Mouse (Mus musculus) ovary, postnatal 10 days (tissue): ENCODE results near the gene Ism2.
"Not testable (repeated sequence)": the region's sequence is repeated elsewhere in the genome, so short reads cannot be mapped to it uniquely, and the experiment has no call there.

ENCODE experiments used
- DNase-seq: peaks from one replicate; pipeline ENCODE4 v3.0.0; 2022; ENCODE audit warnings: low spot score

Ism2 gene

GRCm38 (mm10) chr12:87299657-87300440 is at the start of gene Ism2:
Ism2 (minus strand) TSS chr12:87299705.
- peak; percentile 16 for DNase-seq

DNA sequence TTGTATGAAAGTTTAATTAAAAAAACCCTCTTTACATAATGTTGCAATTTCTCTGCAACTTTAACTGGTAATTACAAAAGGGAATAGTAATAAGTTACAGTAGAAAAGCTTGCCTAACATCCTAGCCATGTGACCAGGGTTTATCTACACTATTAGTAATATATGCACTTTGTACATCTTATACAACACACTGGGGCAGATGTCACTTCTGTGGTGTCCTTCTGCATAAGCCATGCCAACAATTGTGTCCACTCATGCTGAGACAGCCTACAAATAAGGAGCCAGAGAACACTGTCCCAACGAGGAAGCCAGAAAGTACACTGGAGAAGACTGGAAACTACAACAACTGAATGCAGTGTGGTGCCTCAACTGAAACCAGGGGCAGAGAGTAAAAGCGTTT is 48.5 kb upstream of the Ism2 start:
- no peak for DNase-seq

DNA sequence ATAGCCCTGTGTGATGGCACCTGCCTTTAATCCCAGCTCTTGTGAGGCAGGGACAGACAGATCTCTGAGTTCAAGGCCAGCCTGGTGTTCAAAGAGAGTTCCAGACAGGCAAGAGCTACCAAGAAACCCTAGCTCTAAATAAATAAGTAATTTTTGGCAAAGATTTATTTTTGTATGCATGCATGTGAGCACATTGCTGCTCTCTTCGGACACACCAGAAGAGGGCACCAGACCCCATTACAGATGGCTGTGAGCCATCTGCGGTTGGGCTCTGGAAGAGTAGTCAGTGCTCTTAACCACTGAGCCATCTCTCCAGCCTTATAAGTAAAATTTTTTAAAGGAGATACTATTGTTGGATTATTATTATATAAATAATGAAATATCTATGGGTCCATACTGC is 48.0 kb upstream of the Ism2 start:
- DNase-seq: no peak

DNA sequence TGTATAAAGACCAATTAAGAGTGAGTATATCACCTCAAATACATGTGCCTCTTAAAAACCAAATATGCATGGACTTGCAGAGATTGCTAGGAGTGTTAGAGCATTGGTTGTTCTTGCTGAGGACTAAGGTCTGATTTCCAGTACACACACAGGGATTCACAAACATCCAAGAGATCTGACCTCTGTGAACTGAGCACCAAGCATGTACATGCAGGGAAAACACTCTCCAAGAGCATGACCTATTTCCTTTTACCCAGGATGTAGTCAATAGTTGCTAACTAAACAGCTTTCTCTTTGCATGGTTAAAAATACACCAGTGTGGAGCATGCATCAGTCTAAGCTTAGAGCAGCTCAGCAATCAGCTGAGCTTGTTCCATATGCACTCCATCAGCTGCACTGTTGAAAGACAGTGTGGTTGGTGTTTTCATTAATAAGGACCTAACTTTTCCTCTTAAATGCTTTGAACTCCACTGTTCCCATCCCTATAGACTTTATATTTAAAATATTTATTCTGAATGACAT is 43.6 kb upstream of the Ism2 start:
- DNase-seq: no peak

DNA sequence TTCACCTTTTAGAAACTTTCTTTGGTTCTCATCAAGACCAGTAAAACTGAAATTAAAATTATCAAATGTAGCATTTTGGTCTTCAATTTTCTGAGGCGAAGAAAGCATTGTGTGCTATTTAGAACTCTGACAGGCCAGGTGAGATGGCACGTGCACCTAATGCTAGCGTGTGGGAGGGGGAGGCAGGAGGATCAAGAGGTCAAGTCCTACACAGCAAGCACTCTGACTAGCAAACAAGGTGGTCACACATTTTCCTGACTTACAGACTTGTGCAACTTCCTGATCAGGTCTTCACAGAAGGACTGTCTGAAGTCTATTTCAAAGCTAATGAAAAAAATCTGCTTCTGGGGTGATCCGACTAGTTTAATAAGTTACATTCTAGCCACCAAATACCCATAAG is 38.6 kb upstream of the Ism2 start:
- no peak for DNase-seq

GRCm38 (mm10) chr12:87334886-87335285 is 35.4 kb upstream of the Ism2 start:
- no peak for DNase-seq

GRCm38 (mm10) chr12:87333794-87334193 is 34.3 kb upstream of the Ism2 start:
- no peak for DNase-seq

GRCm38 (mm10) chr12:87332511-87332910 is 33.0 kb upstream of the Ism2 start:
- no peak for DNase-seq

DNA sequence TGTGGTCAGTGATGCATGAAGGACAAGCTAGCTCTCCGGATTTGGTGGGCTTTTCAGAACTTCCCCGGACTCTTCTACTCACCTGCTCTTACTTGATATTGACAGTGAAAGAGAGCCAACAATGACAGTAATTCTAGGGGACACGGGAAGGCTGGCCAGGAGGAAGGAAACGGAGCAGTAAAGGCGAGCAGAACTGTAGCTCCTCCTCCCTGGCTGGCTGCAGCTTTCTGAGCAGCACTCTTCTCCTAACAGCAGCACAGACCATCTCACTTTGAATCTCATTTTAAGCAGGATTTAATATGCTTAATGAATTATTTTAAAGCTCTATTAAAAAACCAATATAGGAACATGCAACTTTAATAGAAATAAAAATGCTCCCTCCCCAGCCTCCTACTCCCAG is 32.4 kb upstream of the Ism2 start:
- DNase-seq: no peak

GRCm38 (mm10) chr12:87331053-87331456 is 31.6 kb upstream of the Ism2 start:
- peak; percentile 2 for DNase-seq

GRCm38 (mm10) chr12:87330213-87330612 is 30.7 kb upstream of the Ism2 start:
- DNase-seq: no peak

DNA sequence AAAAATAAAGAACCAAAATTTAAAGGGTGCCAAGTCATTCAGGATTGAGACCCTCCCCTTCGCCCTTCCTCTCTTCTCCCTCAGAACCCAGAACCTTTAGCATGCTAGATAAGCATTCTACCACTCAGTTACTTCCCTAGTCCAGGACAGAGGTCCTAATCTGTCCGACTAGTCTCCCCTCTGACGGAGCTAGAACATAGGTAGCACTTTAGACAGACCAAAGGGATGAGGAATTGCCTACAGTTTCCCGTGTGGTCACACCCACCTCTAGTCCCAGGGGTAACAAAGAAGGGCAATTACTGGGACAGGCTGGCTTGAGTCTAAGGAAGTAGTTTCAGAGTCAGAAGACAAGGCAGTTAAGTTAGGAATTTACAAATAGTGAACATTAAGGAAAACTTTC is 28.5 kb upstream of the Ism2 start:
- no peak for DNase-seq

- no peak for DNase-seq
These were observed 28.1 kb upstream of the Ism2 start for GRCm38 (mm10) chr12:87327610-87328009.

GRCm38 (mm10) chr12:87325452-87325851 is 25.9 kb upstream of the Ism2 start:
- DNase-seq: no peak

- DNase-seq: no peak
These were observed 19.7 kb upstream of the Ism2 start for GRCm38 (mm10) chr12:87319229-87319628.

DNA sequence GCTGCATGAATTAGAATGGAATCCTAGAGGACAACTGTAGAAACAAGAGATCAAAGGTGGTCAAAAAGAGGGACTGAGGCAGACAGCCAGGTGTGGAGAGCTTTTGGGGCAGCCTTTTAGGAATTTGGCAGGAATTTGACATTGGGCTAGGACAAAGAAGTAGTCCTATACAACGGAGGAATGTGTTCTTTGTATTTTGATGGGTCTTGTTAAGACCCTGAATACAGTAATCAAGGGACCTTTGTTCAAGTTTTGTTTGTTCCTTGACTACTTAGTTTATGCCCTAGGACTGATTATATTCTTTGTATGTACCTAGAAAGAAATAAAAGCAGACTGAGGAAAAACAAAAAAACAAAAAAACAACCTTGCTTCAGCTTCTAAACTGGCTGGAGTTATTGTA is 18.4 kb upstream of the Ism2 start:
- no peak for DNase-seq

DNA sequence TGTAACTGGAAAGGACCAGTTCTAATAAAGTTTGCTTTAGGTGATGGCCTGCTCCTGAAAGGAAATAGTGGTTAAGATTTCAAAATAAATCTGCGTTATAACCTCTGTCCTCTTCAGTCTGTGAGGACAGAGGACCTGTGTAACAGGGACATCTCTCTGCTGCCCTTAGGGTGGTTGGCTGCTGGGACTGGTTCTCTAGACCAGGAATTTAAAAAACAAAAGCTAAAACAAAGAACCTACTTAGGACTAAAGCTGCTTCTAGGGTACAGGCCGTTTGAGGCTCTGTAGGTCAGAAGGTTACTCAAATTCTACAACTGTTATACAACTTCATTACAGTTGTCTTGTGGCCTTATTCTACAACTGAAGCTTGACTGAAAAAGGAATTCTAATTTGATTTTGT is 13.6 kb upstream of the Ism2 start:
- DNase-seq: no peak

DNA sequence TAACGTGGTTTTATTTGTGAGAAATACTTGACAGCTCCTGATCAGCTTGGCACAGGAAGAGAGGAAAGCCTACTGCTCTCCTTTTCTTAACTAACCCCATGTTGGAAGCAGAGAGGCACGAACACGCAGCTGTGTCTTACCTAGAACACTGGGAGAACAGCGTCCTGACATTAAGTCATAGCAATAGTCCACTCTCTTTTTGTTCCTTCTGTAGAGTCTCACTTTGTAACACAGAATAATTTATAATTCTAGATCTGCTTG is 7.0 kb upstream of the Ism2 start:
- DNase-seq: not testable (repeated sequence)

DNA sequence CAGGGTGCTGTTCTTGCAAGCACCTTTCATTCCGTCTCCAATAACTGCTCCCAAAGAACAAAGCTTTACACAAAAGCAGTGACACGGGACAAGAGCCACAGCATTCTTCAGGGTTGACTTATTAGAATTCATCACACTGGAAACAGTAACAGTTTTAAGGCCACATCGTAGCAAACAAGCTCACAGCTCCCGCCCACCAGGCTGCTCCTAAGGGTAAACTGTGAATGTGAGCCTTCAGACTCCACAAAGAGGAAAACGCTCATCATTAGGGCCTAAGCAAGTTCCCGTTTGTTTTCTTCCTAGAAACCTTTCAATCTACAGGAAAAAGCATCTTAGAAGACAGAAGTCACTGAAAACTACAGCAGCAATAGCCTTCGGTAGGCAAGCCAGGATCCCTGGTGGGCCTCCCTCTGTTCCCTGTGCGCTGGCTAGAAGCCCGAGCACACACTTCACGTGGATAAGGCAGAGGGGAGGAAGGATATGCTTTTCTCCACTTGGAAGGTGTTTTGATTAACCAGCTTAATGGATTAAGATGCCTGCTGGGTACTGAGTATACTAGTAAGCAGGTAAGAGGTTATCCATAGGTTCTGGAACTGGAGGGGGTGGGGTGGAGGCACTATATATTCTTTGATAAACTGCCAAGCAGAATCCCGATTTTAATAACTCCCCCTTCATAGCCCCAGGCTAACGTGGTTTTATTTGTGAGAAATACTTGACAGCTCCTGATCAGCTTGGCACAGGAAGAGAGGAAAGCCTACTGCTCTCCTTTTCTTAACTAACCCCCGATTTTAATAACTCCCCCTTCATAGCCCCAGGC is 6.5 kb upstream of the Ism2 start:
- no peak for DNase-seq

- no peak for DNase-seq
These were observed 1.7 kb upstream of the Ism2 start for GRCm38 (mm10) chr12:87301189-87301588.

GRCm38 (mm10) chr12:87300441-87300690 is 861 bp upstream of the Ism2 start:
- DNase-seq: no peak

GRCm38 (mm10) chr12:87299037-87299656 is 358 bp downstream of the Ism2 start:
- DNase-seq: no peak

GRCm38 (mm10) chr12:87293934-87294333 is 5.6 kb downstream of the Ism2 start:
- DNase-seq: no peak
